Mouse (Mus musculus): ENCODE results near the gene Dpp6. TPM values are rescaled to one million over a fixed set of nuclear protein-coding genes. Genes with fewer than 3 reads are reported as not detected.

Dpp6 gene
- polyA plus RNA-seq, 1 experiment from 2014 or later: 0.17 TPM

GRCm38 (mm10) chr5:26932413-26933122, 115.6 kb downstream of the Dpp6 start:
- no peak for ATAC-seq (ENCODE audit: low read depth)
- no peak overlapping the region for H3K4me2 ChIP-seq (ENCODE audit: low read depth, low read length)
- no peak overlapping the region for H3K9ac ChIP-seq (ENCODE audit: low read depth, low read length)
- no peaks in the 10 kb centered on the region for H3K36me3 ChIP-seq (ENCODE audit: control insufficient read depth, insufficient read depth)
- 38% methylated on average over 3 of the region's 3 CpGs for WGBS (ENCODE audit: insufficient replicate concordance)
- no peak overlapping the region for H3K4me3 ChIP-seq (ENCODE audit: low read depth, low read length)
- no peaks in the 10 kb centered on the region for H3K4me1 ChIP-seq (ENCODE audit: control insufficient read depth, low read depth, low read length)
- H3K27ac ChIP-seq (ENCODE audit: low read length): no peak overlapping the region
- H3K9me3 ChIP-seq (replicated peaks; ENCODE audit: control insufficient read depth, low read length): no peaks in the 10 kb centered on the region
- no peaks in the 10 kb centered on the region for H3K27me3 ChIP-seq (ENCODE audit: control insufficient read depth, insufficient read depth, low read depth, low read length)

DNA sequence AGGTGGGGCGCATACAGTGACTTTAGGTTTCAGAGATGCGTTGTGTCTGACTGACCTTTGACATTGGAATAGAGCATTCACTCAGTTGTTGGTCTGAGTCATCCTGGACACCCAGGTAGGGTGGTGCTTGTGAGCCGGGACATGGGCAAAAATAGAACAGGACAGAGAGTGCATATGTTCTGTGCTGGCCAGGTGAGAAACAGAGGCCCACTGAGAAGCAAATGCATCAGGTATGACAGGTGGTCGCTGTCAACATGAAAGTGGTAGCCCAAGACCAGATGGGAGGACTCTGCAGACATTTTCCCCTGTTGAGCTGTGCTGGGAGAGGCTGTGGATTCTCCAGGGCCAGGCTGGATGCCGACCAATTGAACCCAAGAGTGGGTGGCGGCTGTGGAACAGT, 117.9 kb downstream of the Dpp6 start:
- H3K9me3 ChIP-seq (replicated peaks; ENCODE audit: control insufficient read depth, low read length): no peaks in the 10 kb centered on the region
- H3K27ac ChIP-seq (ENCODE audit: low read length): no peak overlapping the region
- no peaks in the 10 kb centered on the region for H3K4me1 ChIP-seq (ENCODE audit: control insufficient read depth, low read depth, low read length)
- ATAC-seq (ENCODE audit: low read depth): no peak
- H3K27me3 ChIP-seq (ENCODE audit: control insufficient read depth, insufficient read depth, low read depth, low read length): no peaks in the 10 kb centered on the region
- no peak overlapping the region for H3K9ac ChIP-seq (ENCODE audit: low read depth, low read length)
- 51% methylated on average over 6 of the region's 6 CpGs for WGBS (ENCODE audit: insufficient replicate concordance)
- H3K4me2 ChIP-seq (ENCODE audit: low read depth, low read length): no peak overlapping the region
- H3K36me3 ChIP-seq (ENCODE audit: control insufficient read depth, insufficient read depth): no peaks in the 10 kb centered on the region
- H3K4me3 ChIP-seq (ENCODE audit: low read depth, low read length): no peak overlapping the region

- Histone ChIP-seq H3K4me3 (ENCODE audit: low read depth, low read length) (no peak overlapping the region), H3K9me3 (replicated peaks; ENCODE audit: control insufficient read depth, low read length) (no peaks in the 10 kb centered on the region), H3K36me3 (ENCODE audit: control insufficient read depth, insufficient read depth) (no peaks in the 10 kb centered on the region), H3K4me2 (ENCODE audit: low read depth, low read length) (no peak overlapping the region), H3K4me1 (ENCODE audit: control insufficient read depth, low read depth, low read length) (no peaks in the 10 kb centered on the region), H3K9ac (ENCODE audit: low read depth, low read length) (no peak overlapping the region), H3K27ac (ENCODE audit: low read length) (no peak overlapping the region), H3K27me3 (ENCODE audit: control insufficient read depth, insufficient read depth, low read depth, low read length) (no peaks in the 10 kb centered on the region)
- 55% methylated on average over 5 of the region's 5 CpGs for WGBS (ENCODE audit: insufficient replicate concordance)
- no peak for ATAC-seq (ENCODE audit: low read depth)
Observed at GRCm38 (mm10) chr5:26941471-26941870, 124.5 kb downstream of the Dpp6 start.

- Histone ChIP-seq H3K9me3 (replicated peaks; ENCODE audit: control insufficient read depth, low read length) (no peaks in the 10 kb centered on the region), H3K4me3 (ENCODE audit: low read depth, low read length) (no peak overlapping the region), H3K27ac (ENCODE audit: low read length) (no peak overlapping the region), H3K4me2 (ENCODE audit: low read depth, low read length) (no peak overlapping the region), H3K4me1 (ENCODE audit: control insufficient read depth, low read depth, low read length) (no peaks in the 10 kb centered on the region), H3K36me3 (ENCODE audit: control insufficient read depth, insufficient read depth) (no peaks in the 10 kb centered on the region), H3K27me3 (ENCODE audit: control insufficient read depth, insufficient read depth, low read depth, low read length) (no peaks in the 10 kb centered on the region), H3K9ac (ENCODE audit: low read depth, low read length) (no peak overlapping the region)
- ATAC-seq (ENCODE audit: low read depth): no peak
- 42% methylated on average over 4 of the region's 4 CpGs for WGBS (ENCODE audit: insufficient replicate concordance)
Observed at GRCm38 (mm10) chr5:26945169-26945920, 128.3 kb downstream of the Dpp6 start.

GRCm38 (mm10) chr5:26969941-26970590, 153.1 kb downstream of the Dpp6 start:
- WGBS (ENCODE audit: insufficient replicate concordance): 52% methylated on average over 6 of the region's 6 CpGs
- no peak overlapping the region for H3K4me2 ChIP-seq (ENCODE audit: low read depth, low read length)
- H3K9me3 ChIP-seq (replicated peaks; ENCODE audit: control insufficient read depth, low read length): no peaks in the 10 kb centered on the region
- H3K9ac ChIP-seq (ENCODE audit: low read depth, low read length): no peak overlapping the region
- no peak overlapping the region for H3K4me3 ChIP-seq (ENCODE audit: low read depth, low read length)
- no peaks in the 10 kb centered on the region for H3K36me3 ChIP-seq (ENCODE audit: control insufficient read depth, insufficient read depth)
- H3K27ac ChIP-seq (ENCODE audit: low read length): no peak overlapping the region
- no peak for ATAC-seq (ENCODE audit: low read depth)
- no peaks in the 10 kb centered on the region for H3K4me1 ChIP-seq (ENCODE audit: control insufficient read depth, low read depth, low read length)
- H3K27me3 ChIP-seq (ENCODE audit: control insufficient read depth, insufficient read depth, low read depth, low read length): no peaks in the 10 kb centered on the region

- Histone ChIP-seq H3K36me3 (ENCODE audit: control insufficient read depth, insufficient read depth) (no peaks in the 10 kb centered on the region), H3K9ac (ENCODE audit: low read depth, low read length) (no peak overlapping the region), H3K27ac (ENCODE audit: low read length) (no peak overlapping the region), H3K4me3 (ENCODE audit: low read depth, low read length) (no peak overlapping the region), H3K4me2 (ENCODE audit: low read depth, low read length) (no peak overlapping the region), H3K4me1 (ENCODE audit: control insufficient read depth, low read depth, low read length) (no peaks in the 10 kb centered on the region), H3K9me3 (replicated peaks; ENCODE audit: control insufficient read depth, low read length) (no peaks in the 10 kb centered on the region), H3K27me3 (ENCODE audit: control insufficient read depth, insufficient read depth, low read depth, low read length) (no peaks in the 10 kb centered on the region)
- WGBS (ENCODE audit: insufficient replicate concordance): 40% methylated on average over 4 of the region's 4 CpGs
- no peak for ATAC-seq (ENCODE audit: low read depth)
Observed at GRCm38 (mm10) chr5:26973166-26973565, 156.2 kb downstream of the Dpp6 start.

GRCm38 (mm10) chr5:26979348-26979747, 162.3 kb downstream of the Dpp6 start:
- no peaks in the 10 kb centered on the region for H3K27me3 ChIP-seq (ENCODE audit: control insufficient read depth, insufficient read depth, low read depth, low read length)
- H3K4me2 ChIP-seq (ENCODE audit: low read depth, low read length): no peak overlapping the region
- no peak for ATAC-seq (ENCODE audit: low read depth)
- WGBS (ENCODE audit: insufficient replicate concordance): 59% methylated on average over 1 of the region's 1 CpGs
- no peak overlapping the region for H3K9ac ChIP-seq (ENCODE audit: low read depth, low read length)
- no peak overlapping the region for H3K27ac ChIP-seq (ENCODE audit: low read length)
- no peak overlapping the region for H3K4me3 ChIP-seq (ENCODE audit: low read depth, low read length)
- no peaks in the 10 kb centered on the region for H3K36me3 ChIP-seq (ENCODE audit: control insufficient read depth, insufficient read depth)
- H3K9me3 ChIP-seq (replicated peaks; ENCODE audit: control insufficient read depth, low read length): no peaks in the 10 kb centered on the region
- no peaks in the 10 kb centered on the region for H3K4me1 ChIP-seq (ENCODE audit: control insufficient read depth, low read depth, low read length)

DNA sequence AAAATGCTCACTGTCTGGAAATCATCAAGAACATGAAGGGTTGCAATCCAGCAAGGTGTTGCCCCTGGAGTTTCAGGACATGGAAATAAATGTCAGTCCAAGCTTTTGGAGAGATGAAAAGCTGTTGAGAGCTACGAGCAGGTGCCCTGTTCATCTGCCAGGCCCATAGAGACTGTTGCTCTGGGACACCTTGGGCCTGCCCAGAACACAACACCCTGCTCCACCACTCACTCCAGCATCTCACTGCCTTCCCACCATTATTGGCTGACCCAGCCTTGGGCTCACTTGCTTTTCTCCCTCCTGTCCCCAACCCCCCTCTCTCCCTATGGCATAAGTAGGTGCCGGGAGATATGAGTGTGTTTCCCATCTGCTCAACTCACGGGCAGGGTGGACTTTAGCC, 162.8 kb downstream of the Dpp6 start:
- Histone ChIP-seq H3K9me3 (replicated peaks; ENCODE audit: control insufficient read depth, low read length) (no peaks in the 10 kb centered on the region), H3K27ac (ENCODE audit: low read length) (no peak overlapping the region), H3K27me3 (ENCODE audit: control insufficient read depth, insufficient read depth, low read depth, low read length) (no peaks in the 10 kb centered on the region), H3K9ac (ENCODE audit: low read depth, low read length) (no peak overlapping the region), H3K36me3 (ENCODE audit: control insufficient read depth, insufficient read depth) (no peaks in the 10 kb centered on the region), H3K4me3 (ENCODE audit: low read depth, low read length) (no peak overlapping the region), H3K4me2 (ENCODE audit: low read depth, low read length) (no peak overlapping the region), H3K4me1 (ENCODE audit: control insufficient read depth, low read depth, low read length) (no peaks in the 10 kb centered on the region)
- ATAC-seq (ENCODE audit: low read depth): no peak
- 41% methylated on average over 3 of the region's 3 CpGs for WGBS (ENCODE audit: insufficient replicate concordance)

DNA sequence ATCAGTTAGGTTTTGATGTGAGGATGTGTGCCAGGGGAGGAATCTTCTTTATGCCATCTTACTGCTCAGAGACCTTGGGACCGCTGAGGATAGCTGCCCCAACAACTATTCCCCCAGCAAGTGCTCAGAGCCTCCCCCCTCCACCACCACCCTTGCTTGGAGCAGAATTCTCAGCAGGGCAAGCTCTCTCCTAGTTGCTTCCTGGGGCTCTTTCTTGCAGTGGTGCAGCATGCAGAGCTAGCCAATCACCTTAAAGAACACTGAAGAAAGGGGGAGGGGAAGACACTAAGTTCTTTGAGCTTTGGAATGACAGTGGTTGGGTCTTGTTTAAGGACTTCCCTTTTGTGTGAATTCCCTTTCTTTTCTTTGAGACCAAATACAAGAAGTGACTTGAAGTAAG, 168.1 kb downstream of the Dpp6 start:
- H3K9ac ChIP-seq (ENCODE audit: low read depth, low read length): no peak overlapping the region
- H3K27me3 ChIP-seq (ENCODE audit: control insufficient read depth, insufficient read depth, low read depth, low read length): no peaks in the 10 kb centered on the region
- H3K4me3 ChIP-seq (ENCODE audit: low read depth, low read length): no peak overlapping the region
- no peaks in the 10 kb centered on the region for H3K9me3 ChIP-seq (replicated peaks; ENCODE audit: control insufficient read depth, low read length)
- no peak overlapping the region for H3K27ac ChIP-seq (ENCODE audit: low read length)
- H3K4me1 ChIP-seq (ENCODE audit: control insufficient read depth, low read depth, low read length): no peaks in the 10 kb centered on the region
- H3K4me2 ChIP-seq (ENCODE audit: low read depth, low read length): no peak overlapping the region
- ATAC-seq (ENCODE audit: low read depth): no peak
- no peaks in the 10 kb centered on the region for H3K36me3 ChIP-seq (ENCODE audit: control insufficient read depth, insufficient read depth)
- 27% methylated on average over 1 of the region's 1 CpGs for WGBS (ENCODE audit: insufficient replicate concordance)

Measured in liver, embryonic 16.5 days (tissue).